Mouse (Mus musculus): ENCODE measurements at regions not wholly inside any gene's neighbourhood (a gene's known extent, or its start where the extent isn't known, plus 50 kb on each side); places are given as distances from the start of the nearest gene placed in this dataset.

GRCm38 (mm10) chr10:44832455-44832854 is 234.5 kb upstream of the Prep start:
- no peaks in the 10 kb centered on the region for H3K9me3 ChIP-seq (ENCODE audit: low read length)
- 95% methylated on average over 1 of the region's 1 CpGs for WGBS
- TF ChIP-seq CTCF (IDR thresholded peaks at IDR 0.05; ENCODE audit: low read depth) = no peak
- no peak for DNase-seq (ENCODE audit: low spot score)
- H3K9ac ChIP-seq (replicated peaks; ENCODE audit: low read length) = no peak overlapping the region
- H3K36me3 ChIP-seq (ENCODE audit: insufficient read depth, low read length) = no peaks in the 10 kb centered on the region
- H3K4me3 ChIP-seq (ENCODE audit: low read length) = no peak overlapping the region
- ATAC-seq = no peak
- no peak overlapping the region for H3K4me2 ChIP-seq (ENCODE audit: low read depth, low read length)
- H3K4me1 ChIP-seq (ENCODE audit: insufficient read depth, low read length) = no peaks in the 10 kb centered on the region
- no peaks in the 10 kb centered on the region for H3K27me3 ChIP-seq (ENCODE audit: insufficient read depth, low read length)
- no peak overlapping the region for H3K27ac ChIP-seq

- TF ChIP-seq CTCF (IDR thresholded peaks at IDR 0.05; ENCODE audit: low read depth) = no peak
- Histone ChIP-seq H3K36me3 (ENCODE audit: insufficient read depth, low read length) (no peaks in the 10 kb centered on the region), H3K4me2 (ENCODE audit: low read depth, low read length) (no peak overlapping the region), H3K9ac (replicated peaks; ENCODE audit: low read length) (no peak overlapping the region), H3K4me3 (ENCODE audit: low read length) (no peak overlapping the region), H3K27me3 (ENCODE audit: insufficient read depth, low read length) (no peaks in the 10 kb centered on the region), H3K4me1 (ENCODE audit: insufficient read depth, low read length) (no peaks in the 10 kb centered on the region), H3K9me3 (ENCODE audit: low read length) (no peaks in the 10 kb centered on the region), H3K27ac (no peak overlapping the region)
- ATAC-seq (no peak), DNase-seq (ENCODE audit: low spot score) (no peak)
- WGBS = 64% methylated on average over 3 of the region's 3 CpGs
Measured at GRCm38 (mm10) chr10:44826271-44826670, 240.7 kb upstream of the Prep start.

GRCm38 (mm10) chr10:44821666-44822065 is 245.3 kb upstream of the Prep start:
- no peak overlapping the region for H3K27ac ChIP-seq
- H3K4me2 ChIP-seq (ENCODE audit: low read depth, low read length) = no peak overlapping the region
- no peaks in the 10 kb centered on the region for H3K4me1 ChIP-seq (ENCODE audit: insufficient read depth, low read length)
- H3K4me3 ChIP-seq (ENCODE audit: low read length) = no peak overlapping the region
- no peaks in the 10 kb centered on the region for H3K36me3 ChIP-seq (ENCODE audit: insufficient read depth, low read length)
- 96% methylated on average over 3 of the region's 3 CpGs for WGBS
- H3K9me3 ChIP-seq (ENCODE audit: low read length) = no peaks in the 10 kb centered on the region
- TF ChIP-seq CTCF (IDR thresholded peaks at IDR 0.05; ENCODE audit: low read depth) = no peak
- H3K9ac ChIP-seq (replicated peaks; ENCODE audit: low read length) = no peak overlapping the region
- no peak for ATAC-seq
- H3K27me3 ChIP-seq (ENCODE audit: insufficient read depth, low read length) = no peaks in the 10 kb centered on the region
- no peak for DNase-seq (ENCODE audit: low spot score)

GRCm38 (mm10) chr10:44820379-44820778 is 246.6 kb upstream of the Prep start:
- Histone ChIP-seq H3K36me3 (ENCODE audit: insufficient read depth, low read length) (no peaks in the 10 kb centered on the region), H3K9ac (replicated peaks; ENCODE audit: low read length) (no peak overlapping the region), H3K4me3 (ENCODE audit: low read length) (no peak overlapping the region), H3K9me3 (ENCODE audit: low read length) (no peaks in the 10 kb centered on the region), H3K4me1 (ENCODE audit: insufficient read depth, low read length) (no peaks in the 10 kb centered on the region), H3K4me2 (ENCODE audit: low read depth, low read length) (no peak overlapping the region), H3K27me3 (ENCODE audit: insufficient read depth, low read length) (no peaks in the 10 kb centered on the region), H3K27ac (no peak overlapping the region)
- no peak for TF ChIP-seq CTCF (IDR thresholded peaks at IDR 0.05; ENCODE audit: low read depth)
- WGBS = 80% methylated on average over 2 of the region's 2 CpGs
- ATAC-seq = no peak
- no peak for DNase-seq (ENCODE audit: low spot score)

- DNase-seq (ENCODE audit: low spot score) (no peak), ATAC-seq (no peak)
- no peaks in the 10 kb centered on the region for H3K36me3 ChIP-seq (ENCODE audit: insufficient read depth, low read length)
- H3K27ac ChIP-seq = no peak overlapping the region
- 91% methylated on average over 2 of the region's 2 CpGs for WGBS
- H3K9me3 ChIP-seq (ENCODE audit: low read length) = no peaks in the 10 kb centered on the region
- H3K4me1 ChIP-seq (ENCODE audit: insufficient read depth, low read length) = no peaks in the 10 kb centered on the region
- H3K4me2 ChIP-seq (ENCODE audit: low read depth, low read length) = no peak overlapping the region
- H3K27me3 ChIP-seq (ENCODE audit: insufficient read depth, low read length) = no peaks in the 10 kb centered on the region
- no peak overlapping the region for H3K4me3 ChIP-seq (ENCODE audit: low read length)
- no peak overlapping the region for H3K9ac ChIP-seq (replicated peaks; ENCODE audit: low read length)
- TF ChIP-seq CTCF (IDR thresholded peaks at IDR 0.05; ENCODE audit: low read depth) = no peak
Measured at GRCm38 (mm10) chr10:44819361-44819760, 247.6 kb upstream of the Prep start.

- DNase-seq (ENCODE audit: low spot score) (no peak), ATAC-seq (no peak)
- no peak overlapping the region for H3K27ac ChIP-seq
- H3K4me3 ChIP-seq (ENCODE audit: low read length) = no peak overlapping the region
- no peak overlapping the region for H3K4me2 ChIP-seq (ENCODE audit: low read depth, low read length)
- H3K36me3 ChIP-seq (ENCODE audit: insufficient read depth, low read length) = no peaks in the 10 kb centered on the region
- no peak for TF ChIP-seq CTCF (IDR thresholded peaks at IDR 0.05; ENCODE audit: low read depth)
- 84% methylated on average over 1 of the region's 1 CpGs for WGBS
- no peak overlapping the region for H3K9ac ChIP-seq (replicated peaks; ENCODE audit: low read length)
- H3K27me3 ChIP-seq (ENCODE audit: insufficient read depth, low read length) = no peaks in the 10 kb centered on the region
- H3K4me1 ChIP-seq (ENCODE audit: insufficient read depth, low read length) = no peaks in the 10 kb centered on the region
- H3K9me3 ChIP-seq (ENCODE audit: low read length) = no peaks in the 10 kb centered on the region
Measured at GRCm38 (mm10) chr10:44818615-44819014, 248.4 kb upstream of the Prep start.

- no peak for TF ChIP-seq CTCF (IDR thresholded peaks at IDR 0.05; ENCODE audit: low read depth)
- H3K4me3 ChIP-seq (ENCODE audit: low read length) = no peak overlapping the region
- DNase-seq (ENCODE audit: low spot score) (no peak), ATAC-seq (no peak)
- no peaks in the 10 kb centered on the region for H3K27me3 ChIP-seq (ENCODE audit: insufficient read depth, low read length)
- no peak overlapping the region for H3K4me2 ChIP-seq (ENCODE audit: low read depth, low read length)
- no peak overlapping the region for H3K27ac ChIP-seq
- 84% methylated on average over 1 of the region's 1 CpGs for WGBS
- no peaks in the 10 kb centered on the region for H3K4me1 ChIP-seq (ENCODE audit: insufficient read depth, low read length)
- H3K36me3 ChIP-seq (ENCODE audit: insufficient read depth, low read length) = no peaks in the 10 kb centered on the region
- no peaks in the 10 kb centered on the region for H3K9me3 ChIP-seq (ENCODE audit: low read length)
- H3K9ac ChIP-seq (replicated peaks; ENCODE audit: low read length) = no peak overlapping the region
Measured at GRCm38 (mm10) chr10:44796205-44796604, 267.9 kb upstream of the Prdm1 start.

Measured in hindbrain, postnatal 0 days (tissue).